Mouse (Mus musculus) thymus, adult 2 months (tissue): Measurements from ENCODE around the gene Stip1.

ENCODE experiments used
- CTCF ChIP-seq: fragments of 200-500 bp; IDR thresholded peaks from 2 replicates; pipeline ENCODE4 v1.5.1; 2012; ENCODE audit warnings: mild to moderate bottlenecking, control low read depth, low read length, moderate library complexity, borderline replicate concordance; ENCODE audit not compliant: control insufficient read depth, poor library complexity, insufficient read depth; ENCODE audit errors: extremely low read depth
- POLR2A ChIP-seq: fragments of 200-500 bp; IDR thresholded peaks from 2 replicates; pipeline ENCODE4 v1.6.1; 2012; ENCODE audit warnings: mild to moderate bottlenecking, low read length, control low read depth, moderate library complexity; ENCODE audit not compliant: control insufficient read depth, poor library complexity, insufficient read depth; ENCODE audit errors: extremely low read depth

DNA sequence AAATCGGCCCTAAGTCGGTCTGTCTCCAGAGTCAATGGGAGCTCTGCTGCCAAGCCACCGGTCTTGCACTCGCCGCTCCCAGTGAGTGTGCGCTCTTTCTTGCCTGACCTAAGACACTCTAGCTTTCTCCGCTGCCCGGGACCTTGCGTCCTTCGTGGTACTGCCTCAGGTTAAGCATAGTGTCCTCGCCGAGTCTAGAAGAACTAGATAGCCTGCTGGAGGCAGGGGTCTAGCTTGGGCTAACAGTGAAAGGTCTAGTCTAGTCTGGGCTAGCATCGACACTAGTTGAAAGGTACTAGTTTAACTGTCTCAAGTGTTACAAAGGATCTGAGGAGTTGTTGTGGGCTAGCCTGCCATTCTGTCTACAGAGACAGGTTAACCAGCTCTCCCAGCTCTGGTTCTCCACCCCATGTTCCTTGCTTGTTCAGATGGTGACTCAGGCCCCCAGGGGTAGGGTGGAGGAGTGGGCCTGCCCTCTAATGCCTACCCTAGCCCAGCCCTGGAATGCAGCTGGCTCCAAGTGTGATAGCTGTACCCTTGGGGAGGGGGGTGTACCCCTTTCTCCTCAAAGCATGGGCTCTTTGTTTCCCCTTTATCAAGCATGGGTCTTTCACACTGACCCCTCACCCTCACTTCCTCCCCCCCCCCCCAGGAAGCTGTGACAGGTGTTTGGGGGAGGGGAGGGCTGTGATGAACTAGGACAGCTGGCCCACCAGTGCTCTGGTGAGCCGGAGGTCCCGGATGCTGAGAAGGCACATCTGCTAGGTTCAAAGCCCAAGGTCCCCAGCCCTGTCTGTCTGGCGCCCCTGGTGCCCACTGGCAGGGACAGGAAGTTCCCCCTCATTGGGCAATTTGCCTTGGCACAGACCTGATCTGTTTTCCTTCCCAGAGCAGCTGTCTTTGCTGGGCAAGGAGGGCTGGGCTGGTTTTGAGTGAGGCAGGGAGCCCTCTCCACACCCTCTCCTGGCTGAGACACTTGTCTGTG lies 63.9 kb downstream of the Stip1 start, which contains the start of gene Plcb3:
- TF ChIP-seq CTCF (peak; percentile 54; the same call in 1 of the 2 replicates), POLR2A (peak; percentile 63)
